Mouse (Mus musculus): ENCODE measurements around the gene 2410131K14Rik.

Gene 2410131K14Rik

DNA sequence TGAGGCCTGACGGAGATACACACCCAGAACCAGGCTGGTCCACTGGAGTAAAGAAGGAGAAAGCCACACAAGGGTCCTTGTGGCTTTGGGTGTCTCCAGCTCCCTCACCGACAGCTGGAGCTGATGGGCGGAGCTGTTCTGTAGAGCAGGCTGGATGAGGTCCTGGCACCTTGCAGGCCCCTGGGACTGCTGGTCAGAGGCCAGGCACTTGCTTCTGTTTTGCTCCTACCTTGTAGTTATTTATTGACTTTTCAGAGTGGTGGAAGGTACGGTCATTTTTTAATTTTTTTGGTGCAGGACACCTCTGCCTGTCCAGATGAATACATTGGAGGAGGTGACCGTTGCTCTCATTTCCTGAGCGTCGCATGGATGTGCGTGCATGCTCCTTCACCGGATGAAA, 16.2 kb downstream of the 2410131K14Rik start:
- DNase-seq (ENCODE audit: low spot score), result no peak

DNA sequence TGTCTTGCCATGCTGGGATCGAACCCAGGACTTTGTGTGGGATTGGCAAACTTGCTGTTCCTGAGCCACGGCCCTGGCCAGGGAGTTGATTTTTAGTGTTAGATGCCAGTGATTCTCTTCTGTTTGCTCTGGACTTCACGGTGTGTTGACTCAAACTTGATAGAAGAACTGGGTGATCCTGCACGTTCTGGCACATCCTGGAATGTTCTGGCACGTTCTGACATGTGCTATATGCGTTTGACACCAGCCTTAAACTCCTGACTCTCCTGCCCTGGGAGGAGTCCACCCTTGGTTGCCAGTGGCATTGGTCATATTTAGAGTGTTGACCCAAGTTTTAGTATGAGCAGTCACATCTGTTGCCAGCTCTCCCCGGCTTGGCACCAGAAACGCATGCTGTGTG, 17.4 kb downstream of the 2410131K14Rik start:
- DNase-seq (ENCODE audit: low spot score), result no peak

DNA sequence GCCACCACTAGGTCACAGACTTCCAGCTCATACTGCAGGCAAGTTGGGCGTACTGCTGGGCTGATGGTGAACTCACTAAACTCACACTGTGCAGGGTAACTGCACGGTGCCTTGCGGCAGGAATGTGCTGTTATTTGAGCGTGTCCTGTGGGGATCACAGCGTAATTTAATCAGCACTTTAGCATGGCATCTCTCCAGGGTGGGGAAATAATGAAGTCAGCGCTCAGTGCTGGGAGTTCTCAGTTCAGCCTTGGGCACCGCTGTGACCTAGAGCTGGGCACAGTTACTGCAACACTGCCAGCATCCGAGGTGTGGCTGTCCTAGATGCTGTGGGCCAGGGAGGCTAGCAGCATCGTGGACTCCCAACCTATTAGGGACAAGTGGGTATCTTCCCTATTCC, 19.3 kb downstream of the 2410131K14Rik start:
- no peak for DNase-seq (ENCODE audit: low spot score)

DNA sequence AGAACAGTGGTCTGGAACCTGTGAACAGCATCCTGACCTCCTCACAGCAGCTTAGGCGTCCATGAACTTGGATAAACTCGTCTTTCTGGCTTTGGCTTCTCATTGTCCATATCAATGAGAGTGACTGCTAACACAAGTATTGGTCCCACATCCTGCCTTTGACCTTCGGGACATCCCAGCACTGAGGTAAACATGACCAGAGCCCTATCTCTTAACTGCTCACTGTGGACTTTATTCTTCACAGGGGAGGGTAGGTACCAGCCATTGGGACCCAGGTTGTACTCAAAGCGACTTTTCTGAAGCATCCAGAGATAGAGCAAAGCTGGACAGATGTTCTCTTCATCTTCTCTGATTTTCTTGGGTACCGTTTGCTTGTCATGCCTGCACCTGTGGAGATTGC, 20.3 kb downstream of the 2410131K14Rik start:
- DNase-seq (ENCODE audit: low spot score), result no peak

DNA sequence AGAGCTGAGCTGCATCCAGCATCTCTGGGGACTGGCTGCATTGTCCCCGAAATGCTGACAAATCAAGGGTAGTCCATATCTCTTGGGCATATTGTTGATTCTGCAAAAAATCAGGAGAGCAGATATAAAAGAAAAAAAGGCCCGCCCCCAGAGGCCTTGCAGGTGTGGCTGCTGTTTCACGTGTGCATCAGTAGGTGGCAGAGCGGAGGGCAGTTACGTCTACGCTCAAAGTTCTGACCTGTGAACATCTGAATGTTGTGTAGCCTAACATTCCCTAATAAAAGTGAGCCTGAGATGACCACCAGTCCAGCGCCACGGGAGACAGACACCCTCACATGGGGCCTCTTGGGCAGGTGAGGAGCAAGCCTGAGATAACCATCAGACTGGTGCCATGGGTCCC, 21.3 kb downstream of the 2410131K14Rik start:
- no peak for DNase-seq (ENCODE audit: low spot score)

DNA sequence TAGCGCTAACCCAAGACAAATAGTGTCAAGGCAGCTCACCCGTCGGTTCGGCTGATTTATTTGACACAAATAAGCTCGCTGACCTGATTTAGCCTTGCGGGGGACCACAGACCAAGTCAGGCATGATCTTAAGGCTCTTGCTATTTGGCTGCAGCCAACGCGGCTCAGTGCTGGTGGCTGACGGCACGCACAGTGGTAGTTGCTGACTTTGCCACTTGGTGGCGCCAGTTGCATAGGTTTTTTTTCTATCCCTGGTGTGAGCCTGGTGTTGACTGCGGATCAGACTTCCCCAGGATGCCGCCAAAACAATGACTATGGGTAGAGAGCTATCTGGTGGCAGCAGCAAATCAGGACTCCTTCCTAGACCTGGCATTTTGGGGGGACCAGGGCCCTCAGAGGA, 24.0 kb downstream of the 2410131K14Rik start:
- peak; percentile 67 for DNase-seq (ENCODE audit: low spot score)

DNA sequence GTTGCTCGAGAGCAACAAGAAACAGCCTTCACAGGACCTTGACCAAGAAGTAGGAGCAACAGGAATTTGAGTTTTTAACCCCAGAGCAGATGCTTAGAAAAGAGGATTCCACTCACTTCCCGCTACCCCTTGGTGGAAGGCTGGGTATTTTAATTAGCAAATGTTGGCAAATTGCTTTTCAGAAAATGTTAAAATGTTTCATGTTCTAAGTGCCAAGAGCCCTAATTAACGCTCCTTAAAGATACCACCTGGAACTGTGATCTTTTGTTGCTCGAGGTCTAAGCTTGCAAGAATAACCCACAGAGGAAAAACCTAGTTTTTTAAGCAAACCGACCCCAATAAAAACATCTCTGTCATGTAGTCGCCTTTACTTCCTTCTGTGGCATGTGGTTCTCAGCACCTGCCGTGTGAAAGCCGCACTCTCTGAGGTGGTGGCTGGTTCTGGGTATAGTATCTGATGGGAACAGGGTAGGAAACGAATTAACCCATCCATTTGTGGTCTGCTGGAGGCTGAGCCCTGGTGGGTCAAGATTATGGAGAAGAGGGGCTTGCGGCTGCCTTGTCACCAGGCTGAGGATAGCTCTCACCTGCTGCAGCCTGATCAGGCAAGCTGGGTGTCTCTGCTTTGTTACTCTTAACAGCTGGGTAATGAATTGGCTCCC, 26.6 kb downstream of the 2410131K14Rik start:
- no peak for DNase-seq (ENCODE audit: low spot score)

DNA sequence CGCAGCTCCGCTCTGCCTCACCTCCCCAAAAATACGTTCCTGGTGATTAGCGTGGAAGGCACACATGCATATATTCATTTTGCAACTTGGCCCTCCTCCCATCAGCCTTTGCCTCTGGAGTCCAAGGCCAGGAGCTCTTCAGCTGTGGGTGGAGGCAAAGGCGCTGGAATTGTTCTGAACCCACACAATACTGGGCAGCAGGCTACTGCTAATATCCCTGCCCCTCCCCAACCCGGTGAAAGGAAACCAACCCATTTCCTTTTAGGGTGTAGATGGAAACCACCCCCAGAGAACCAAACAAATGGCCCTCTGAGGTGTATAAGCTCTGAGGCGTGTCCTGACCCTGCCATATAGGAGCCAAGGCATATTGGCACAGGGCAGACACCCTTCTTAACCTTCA, 28.4 kb downstream of the 2410131K14Rik start:
- no peak for DNase-seq (ENCODE audit: low spot score)

DNA sequence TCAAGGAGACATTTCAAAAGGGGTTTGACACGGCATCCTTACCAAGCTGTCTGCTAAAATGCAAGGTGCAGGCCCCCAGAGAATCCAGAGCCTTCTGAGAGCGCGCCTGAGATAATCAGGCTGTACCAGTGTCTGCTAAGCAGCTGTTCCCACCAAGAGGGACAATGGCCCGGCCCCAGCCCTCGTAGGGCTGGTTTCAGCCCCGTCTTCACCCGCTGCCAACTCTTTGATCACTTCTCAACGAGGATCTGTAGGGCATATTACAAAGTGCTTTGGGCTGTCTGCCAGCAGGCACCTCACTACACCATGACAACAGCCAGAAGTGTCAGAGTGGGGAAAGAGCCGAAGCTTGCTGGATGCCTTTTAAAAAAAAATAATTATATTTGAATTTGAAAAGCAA, 29.5 kb downstream of the 2410131K14Rik start:
- DNase-seq (ENCODE audit: low spot score), result no peak

DNA sequence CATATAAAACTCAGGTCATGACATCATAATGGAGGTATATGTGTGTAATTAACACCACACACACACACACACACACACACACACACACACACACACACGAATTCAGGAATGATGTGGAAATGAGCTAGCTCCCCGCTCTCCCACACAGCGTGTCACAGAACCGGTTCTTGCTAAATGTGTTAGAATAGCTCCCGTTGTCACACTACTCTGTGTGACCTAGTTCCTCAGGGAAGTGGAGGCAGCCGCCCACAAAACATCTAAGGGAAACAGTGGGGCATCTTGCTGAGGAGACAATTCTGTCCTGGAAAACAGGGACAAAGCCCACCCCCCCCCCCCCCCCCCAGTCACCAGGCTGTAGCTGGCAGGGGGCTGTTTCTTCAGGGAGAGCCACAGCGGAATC, 31.3 kb downstream of the 2410131K14Rik start:
- no peak for DNase-seq (ENCODE audit: low spot score)

DNA sequence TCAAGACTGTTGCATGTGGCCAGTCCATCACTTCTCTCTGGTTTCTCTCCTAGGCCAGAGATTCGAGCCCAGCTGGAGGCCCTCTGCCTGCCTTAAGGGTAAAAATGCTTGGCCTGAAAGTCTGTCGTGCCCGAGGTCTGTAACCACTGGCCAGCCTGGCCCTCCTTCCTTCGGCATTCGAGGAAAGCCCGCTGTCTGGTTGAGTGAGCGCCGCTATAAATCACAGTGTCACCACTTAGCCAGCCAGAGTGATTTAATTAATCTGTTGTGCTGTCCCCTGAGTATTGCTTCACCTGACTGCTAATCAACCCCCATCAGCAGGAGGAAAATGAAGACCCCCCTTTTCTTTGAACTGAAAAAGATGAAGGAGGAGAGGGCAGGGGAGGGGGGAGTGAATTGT, 31.7 kb downstream of the 2410131K14Rik start:
- no peak for DNase-seq (ENCODE audit: low spot score)

DNA sequence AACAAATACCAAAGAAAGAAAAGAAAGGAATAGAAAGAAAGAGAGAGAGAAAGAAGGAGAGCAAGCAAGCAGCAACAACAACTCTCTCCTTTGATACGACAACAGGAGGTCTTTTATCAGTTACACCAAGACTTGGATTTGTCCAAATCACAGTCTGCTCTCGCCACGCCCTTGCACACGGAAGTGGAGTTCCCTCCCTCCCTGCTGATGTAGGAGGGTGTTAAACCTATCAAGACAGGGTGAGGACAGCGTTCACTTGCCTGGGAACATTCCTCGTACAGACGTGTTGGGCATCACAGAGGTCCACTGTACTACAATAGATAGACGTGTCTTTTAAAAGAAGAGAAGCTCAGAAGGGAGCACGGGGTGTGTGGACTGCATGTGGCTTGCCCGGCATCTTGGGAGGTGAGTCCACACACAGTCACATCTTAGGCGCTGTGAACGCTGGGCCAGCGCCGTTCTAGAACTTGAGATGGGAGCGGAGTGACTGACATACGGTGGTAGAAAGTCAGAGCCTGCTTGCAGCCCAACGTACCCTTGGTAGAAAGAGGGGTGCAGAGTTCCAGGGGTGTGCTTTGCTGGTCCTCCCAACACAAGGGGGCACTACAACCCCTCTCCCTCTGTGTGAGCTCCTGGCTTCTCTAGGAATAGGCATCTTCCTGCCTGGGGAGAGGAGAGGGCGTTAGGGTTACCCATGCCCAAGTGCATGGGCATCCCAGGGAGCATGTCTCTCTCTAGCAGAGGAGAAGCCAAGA, 32.9 kb downstream of the 2410131K14Rik start:
- no peak for DNase-seq (ENCODE audit: low spot score)

DNA sequence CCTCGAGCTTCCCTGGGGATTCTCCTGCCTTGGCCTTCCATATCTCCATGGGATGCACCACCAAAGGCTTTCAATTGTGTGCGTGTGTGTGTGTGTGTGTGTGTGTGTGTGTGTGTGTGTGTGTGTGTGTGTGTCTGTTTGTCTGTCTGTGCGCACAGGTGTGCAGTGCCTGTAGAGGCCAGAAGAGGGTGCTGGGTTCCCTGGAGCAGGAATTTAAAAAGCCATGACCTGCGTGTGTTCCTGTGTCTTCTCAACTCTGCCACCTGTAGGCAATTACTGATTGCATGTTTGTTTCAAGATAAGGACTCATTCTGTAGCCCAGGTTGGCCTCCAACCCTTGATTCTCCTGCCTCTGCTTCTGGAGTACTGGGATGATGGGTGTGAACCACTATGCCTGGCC, 46.4 kb downstream of the 2410131K14Rik start:
- no peak for DNase-seq (ENCODE audit: low spot score)

DNA sequence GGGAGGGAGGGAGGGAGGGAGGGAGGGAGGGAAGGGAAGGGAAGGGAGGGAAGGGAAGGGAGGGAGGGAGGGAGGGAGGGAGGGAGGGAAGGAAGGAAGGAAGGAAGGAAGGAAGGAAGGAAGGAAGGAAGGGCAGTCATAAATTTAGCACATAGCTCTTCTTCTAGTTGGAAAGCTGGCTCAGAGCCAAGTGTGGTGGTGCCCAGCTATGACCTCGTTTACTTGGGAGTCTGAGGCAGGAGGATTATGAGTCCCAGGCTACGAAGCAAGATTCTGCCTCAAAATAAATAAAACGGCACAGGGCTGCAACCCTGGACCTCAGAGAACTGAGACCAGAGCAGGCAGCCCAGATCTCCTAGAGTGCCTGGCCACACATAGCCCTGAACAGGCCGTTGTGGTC, 47.4 kb downstream of the 2410131K14Rik start:
- no peak for DNase-seq (ENCODE audit: low spot score)

DNA sequence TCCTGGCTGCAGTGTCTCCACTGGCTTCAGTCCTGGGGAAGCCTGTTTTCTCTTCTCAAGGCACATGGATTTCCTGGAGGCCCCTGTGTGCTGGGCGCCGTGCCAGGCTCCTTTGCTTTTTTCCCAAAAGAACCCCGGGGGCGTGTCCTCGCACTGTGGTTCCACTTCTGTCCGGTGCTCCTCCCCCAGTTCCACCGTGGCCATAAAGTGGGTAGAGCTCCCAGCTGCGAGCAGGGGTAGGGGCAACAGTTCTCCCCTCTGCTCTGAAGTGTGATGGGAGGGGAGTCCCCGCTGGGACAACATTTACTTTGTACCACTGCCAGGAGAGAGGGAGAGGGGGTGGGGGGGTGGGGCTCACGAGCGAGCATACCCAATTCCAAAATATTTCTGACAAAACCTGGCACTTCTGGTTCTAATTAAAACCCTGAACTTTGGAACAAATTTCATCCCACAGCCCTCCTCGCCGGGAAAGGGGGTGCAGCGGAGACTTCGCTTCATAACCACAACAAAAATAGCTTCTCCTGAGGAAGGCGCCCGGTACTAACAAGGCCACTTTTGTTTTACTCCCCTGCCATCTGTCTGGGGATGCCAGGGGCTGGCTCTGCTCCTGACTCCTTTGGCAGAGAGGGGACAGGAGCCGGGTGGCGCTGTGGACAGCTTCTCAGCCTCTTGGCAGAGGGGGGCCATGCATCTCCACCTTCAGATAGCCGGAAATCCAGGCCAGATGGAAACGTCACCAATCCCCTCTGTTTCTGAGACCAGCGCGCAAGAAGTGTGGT, 49.2 kb downstream of the 2410131K14Rik start:
- peak; percentile 83 for DNase-seq (ENCODE audit: low spot score)

DNA sequence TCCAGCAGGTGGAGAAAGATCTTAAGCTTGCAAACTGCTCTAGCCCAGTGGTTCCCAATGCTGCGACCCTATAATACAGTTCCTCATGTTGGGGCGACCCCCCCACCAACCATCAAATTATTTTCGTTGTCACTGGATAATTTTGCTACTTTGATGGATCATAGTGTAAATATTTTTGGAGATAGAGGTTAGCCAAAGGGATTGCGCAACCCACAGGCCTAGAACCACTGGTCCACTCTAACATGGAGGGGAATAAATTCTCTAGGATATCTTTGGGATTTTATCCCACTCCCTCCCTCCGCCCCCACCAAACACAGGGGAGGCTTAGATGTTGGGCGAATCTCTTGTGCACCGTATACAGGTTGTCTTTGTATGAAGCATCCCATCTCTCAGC, 49.8 kb downstream of the 2410131K14Rik start:
- no peak for DNase-seq (ENCODE audit: low spot score)

DNA sequence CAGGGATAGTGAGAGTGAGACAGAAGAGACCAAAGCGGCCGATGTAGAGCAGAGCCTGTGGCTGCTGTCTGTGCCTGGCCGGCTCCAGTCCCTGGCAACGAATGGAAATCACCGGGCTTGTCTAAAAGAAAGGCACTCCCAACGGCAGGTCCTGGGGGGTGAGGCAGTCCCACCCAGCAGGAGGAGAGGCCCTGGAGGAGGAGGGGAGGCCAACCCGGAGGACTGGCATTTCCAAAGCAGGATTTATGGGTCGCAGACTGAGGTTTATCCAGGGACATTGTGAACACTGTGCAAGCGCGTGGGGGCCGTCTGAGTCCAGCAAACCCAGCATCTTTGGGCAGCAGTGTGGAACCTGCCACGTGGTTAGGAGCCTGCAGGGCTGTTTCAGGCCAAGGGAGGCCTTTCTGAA, 52.3 kb downstream of the 2410131K14Rik start:
- DNase-seq (ENCODE audit: low spot score), result no peak

DNA sequence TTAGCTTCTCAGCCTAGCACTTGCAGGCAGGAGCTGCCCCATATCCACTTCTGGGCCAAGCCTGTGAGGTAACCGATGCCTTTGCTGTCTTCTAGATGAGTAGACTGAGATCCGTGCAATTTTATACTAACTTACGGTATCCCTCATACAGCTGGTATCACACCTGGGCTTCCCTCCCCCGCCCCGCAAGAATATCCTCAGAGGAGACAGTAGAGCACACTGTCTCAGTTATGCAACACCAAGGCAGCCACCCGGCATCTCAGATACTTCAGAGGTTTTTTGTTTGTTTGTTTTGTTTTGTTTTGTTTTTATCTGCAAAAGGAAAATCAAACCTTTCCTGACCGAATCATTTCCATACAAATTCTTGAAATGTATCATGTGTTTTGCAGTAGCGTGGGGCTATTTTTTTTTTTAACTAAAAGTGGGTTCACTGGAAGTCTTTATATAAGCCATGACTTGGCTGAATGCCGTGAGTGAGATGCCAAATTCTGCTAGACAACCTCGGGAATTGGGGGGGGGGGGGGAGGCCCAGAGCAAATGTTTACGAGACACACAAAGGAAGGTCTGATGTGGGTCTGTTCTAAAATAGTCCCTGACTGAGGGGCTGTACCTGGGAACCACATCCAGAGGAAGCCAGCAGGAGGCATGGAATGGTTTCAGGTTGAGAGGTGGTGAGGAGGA, 54.8 kb downstream of the 2410131K14Rik start:
- DNase-seq (ENCODE audit: low spot score), result no peak

DNA sequence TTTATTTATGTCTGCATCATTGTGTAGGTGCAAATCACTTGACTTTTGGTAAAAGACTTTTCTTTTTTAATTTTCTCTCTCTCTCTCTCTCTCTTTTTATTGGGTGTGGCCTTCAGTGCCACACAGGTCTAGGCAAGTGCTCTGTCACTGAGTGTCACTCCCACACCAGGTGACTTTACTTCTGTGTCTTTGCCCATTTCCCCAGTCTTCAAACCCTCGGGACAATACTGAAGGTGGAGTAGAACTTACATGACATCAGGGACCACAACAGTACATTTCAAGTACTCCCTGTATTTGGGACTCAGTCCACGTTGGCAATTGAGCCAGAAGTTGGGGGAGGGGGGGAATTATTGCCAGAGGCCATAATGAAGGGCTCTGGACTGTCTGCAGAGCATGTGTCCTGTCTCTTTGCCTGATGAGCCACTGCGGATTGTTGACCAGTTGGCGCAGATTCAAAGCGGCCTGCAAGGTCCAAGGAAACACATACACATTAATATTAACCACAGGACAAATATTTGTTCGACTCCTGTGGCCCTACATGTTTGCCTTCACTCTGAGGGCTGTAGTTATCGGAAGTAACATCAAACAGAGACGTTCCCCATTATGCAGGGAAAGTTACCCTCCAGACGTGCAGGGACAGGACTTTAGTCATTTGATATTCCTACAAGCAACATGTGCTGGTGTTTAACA, 57.6 kb downstream of the 2410131K14Rik start:
- DNase-seq (ENCODE audit: low spot score), result no peak

DNA sequence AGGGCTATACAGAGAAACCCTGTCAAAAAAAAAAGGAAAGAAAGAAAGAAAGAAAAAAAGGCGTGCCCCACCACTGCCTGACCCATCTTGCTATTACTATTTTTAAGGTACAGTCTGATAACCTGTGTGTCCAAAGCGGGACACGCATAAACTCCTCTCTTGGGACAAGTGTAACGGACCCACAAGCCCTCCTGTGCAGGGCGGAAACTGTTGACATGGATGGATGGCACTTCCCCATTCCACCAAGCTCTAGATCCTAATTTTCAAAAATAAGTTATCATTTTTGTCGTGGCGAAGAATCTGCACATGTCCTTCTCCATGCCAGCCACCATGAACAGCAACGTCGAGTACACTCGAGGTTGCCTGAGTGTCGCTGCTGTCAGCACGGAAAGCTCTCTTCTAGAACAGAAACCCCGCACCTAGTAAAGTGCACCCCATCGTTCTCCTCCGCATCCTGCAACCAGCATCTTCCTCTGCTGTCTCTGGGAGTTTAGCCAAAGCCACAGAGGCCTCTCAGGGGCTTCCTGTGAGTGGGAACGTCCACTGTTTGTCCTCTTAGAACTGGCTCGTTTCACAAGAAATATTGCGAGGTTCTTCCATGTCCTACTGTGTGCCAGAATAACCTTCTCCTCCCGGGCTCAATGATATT, 60.1 kb downstream of the 2410131K14Rik start:
- DNase-seq (ENCODE audit: low spot score), result no peak

DNA sequence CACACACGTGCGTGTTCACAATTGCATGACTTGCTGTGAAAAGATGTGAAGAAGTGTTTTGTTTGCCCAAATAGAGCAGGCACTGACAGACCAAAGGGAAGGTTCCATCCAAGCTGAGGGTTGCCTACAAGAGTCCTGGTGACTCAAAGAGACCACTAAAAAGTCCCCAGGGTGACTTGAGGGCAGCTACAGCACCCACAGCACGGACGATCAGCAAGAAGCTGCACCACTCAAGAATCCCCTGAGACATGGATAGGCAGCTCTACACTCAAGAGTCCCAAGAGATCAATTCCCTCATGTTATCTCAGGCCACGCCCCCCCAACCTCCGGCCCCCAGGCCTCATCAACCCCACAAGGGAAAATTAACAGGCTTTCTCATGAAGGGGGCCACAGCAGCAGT, 65.4 kb downstream of the 2410131K14Rik start:
- no peak for DNase-seq (ENCODE audit: low spot score)

Measured in ovary, postnatal 10 days (tissue).